Mouse (Mus musculus) lung, embryonic 15.5 days (tissue): ENCODE measurements around the gene Tbx19. TPM values are rescaled to one million over a fixed set of nuclear protein-coding genes. Genes with fewer than 3 reads are reported as not detected.
A peak's percentile ranks its signal among the peaks of the same experiment; 100 is the strongest.

Experiments
- ATAC-seq: fragments of 200-750 bp; cut with Nextera tagmentation; 2 replicates; pipeline ENCODE4 v1.8.0; 2017; ENCODE audit warnings: moderate number of reproducible peaks, borderline replicate concordance; ENCODE audit not compliant: low FRiP score, low TSS enrichment; ENCODE audit errors: extremely low read depth
- H3K27ac ChIP-seq: fragments of 300-500 bp; sonication (generic); 2 replicates; pipeline ENCODE4 v1.5.1; 2015; ENCODE audit warnings: moderate library complexity, mild to moderate bottlenecking, inconsistent platforms
- H3K27me3 ChIP-seq: fragments of 300-500 bp; sonication (generic); 2 replicates; pipeline ENCODE4 v1.6.1; 2015; ENCODE audit warnings: inconsistent platforms
- H3K36me3 ChIP-seq: fragments of 300-500 bp; sonication (generic); 2 replicates; pipeline ENCODE4 v1.6.1; 2015; ENCODE audit warnings: inconsistent platforms
- H3K4me1 ChIP-seq: fragments of 300-500 bp; sonication (generic); 2 replicates; pipeline ENCODE4 v1.6.1; 2015; ENCODE audit warnings: inconsistent platforms
- H3K4me2 ChIP-seq: fragments of 300-500 bp; sonication (generic); 2 replicates; pipeline ENCODE4 v1.6.1; 2015; ENCODE audit warnings: inconsistent platforms, mild to moderate bottlenecking, moderate library complexity
- H3K4me3 ChIP-seq: fragments of 300-500 bp; sonication (generic); 2 replicates; pipeline ENCODE4 v1.5.1; 2015; ENCODE audit warnings: mild to moderate bottlenecking, inconsistent platforms
- H3K9ac ChIP-seq: fragments of 300-500 bp; sonication (generic); 2 replicates; pipeline ENCODE4 v1.6.1; 2015; ENCODE audit warnings: inconsistent platforms
- H3K9me3 ChIP-seq: fragments of 300-500 bp; sonication (generic); 2 replicates; pipeline ENCODE4 v1.6.1; 2016; ENCODE audit warnings: inconsistent platforms
- WGBS: fragments of 180-500 bp; shearing (Covaris S2); methylation state at CpG from one replicate; pipeline ENCODE4 v1.1.7; 2015; 5-methylcytosine and 5-hydroxymethylcytosine counted together
- polyA plus RNA-seq: library from polyadenylated mRNA; unstranded; fragments of >200 nt; fragmentation: Nextera tagmentation; extraction: Ambion mirVana; gene quantifications from 2 replicates; pipeline ENCODE4 v1.2.1, GENCODE M21; 2015

Gene Tbx19
- polyA plus RNA-seq, 1 experiment from 2014 or later: 0.05 TPM

DNA sequence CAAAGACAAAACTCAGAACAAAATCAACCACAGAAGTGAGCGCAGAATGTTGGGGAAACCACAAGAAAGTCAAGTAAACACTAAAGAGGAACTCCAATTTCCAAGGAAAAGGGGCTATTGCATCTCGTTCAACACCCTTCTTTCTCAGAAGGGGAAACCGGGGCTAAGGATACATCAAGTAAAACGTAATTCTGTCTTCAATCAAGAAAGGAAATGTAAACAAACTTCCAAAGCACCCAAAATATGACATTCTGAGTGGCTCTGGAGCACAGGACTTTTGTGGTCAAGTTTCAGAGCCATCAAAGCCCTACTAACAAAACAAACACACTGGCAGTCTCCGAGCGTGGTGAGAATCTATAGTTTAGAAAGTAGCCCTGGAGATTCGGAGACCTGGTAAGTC, 32.9 kb upstream of the Tbx19 start:
- H3K9me3 ChIP-seq: no peaks in the 10 kb centered on the region
- no peak for ATAC-seq
- H3K4me1 ChIP-seq: peaks cover 16% of the 10 kb centered on the region; the same call in 1 of the 2 replicates
- peak overlapping the region; percentile 85 for H3K4me2 ChIP-seq
- H3K27ac ChIP-seq: peak overlapping the region; percentile 91
- 7% methylated on average over 7 of the region's 7 CpGs for WGBS
- no peaks in the 10 kb centered on the region for H3K36me3 ChIP-seq
- H3K9ac ChIP-seq: peak overlapping the region; percentile 69
- no peaks in the 10 kb centered on the region for H3K27me3 ChIP-seq
- peak overlapping the region; percentile 63 for H3K4me3 ChIP-seq

DNA sequence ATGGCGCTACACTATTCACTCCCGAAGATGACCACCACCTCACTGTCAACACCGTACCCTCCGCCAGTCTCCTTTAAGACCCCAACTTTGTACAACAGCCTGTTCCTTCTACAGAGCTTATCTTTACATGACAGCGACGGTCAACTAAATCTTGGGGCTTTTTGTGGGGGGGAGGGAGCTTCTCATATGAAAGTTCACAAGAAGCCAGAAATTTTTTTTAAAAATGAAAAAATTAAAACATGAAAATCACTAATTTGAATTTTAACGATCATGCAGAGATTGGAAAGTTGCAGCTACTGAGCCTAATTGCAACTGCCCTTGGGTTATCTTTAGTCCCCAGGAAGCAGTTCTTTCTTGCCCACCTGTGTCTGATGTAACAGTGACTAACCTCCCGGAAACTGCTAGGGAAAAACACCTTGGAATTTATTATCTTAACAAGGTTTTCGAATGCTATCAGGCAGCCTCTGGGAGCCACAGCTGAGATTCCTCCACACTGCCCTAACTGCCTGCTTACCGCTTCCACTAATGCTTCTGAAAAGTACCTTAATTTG, 32.2 kb upstream of the Tbx19 start:
- Histone ChIP-seq H3K4me1 (peaks cover 16% of the 10 kb centered on the region; the same call in 1 of the 2 replicates), H3K27me3 (no peaks in the 10 kb centered on the region), H3K27ac (no peak overlapping the region), H3K9me3 (no peaks in the 10 kb centered on the region), H3K9ac (0 out of 2 replicates have a peak overlapping the region, but pooled peaks have one; percentile 69), H3K36me3 (no peaks in the 10 kb centered on the region), H3K4me3 (peak overlapping the region; percentile 63), H3K4me2 (peak overlapping the region; percentile 85)
- no peak for ATAC-seq
- WGBS: 38% methylated on average over 10 of the region's 10 CpGs

DNA sequence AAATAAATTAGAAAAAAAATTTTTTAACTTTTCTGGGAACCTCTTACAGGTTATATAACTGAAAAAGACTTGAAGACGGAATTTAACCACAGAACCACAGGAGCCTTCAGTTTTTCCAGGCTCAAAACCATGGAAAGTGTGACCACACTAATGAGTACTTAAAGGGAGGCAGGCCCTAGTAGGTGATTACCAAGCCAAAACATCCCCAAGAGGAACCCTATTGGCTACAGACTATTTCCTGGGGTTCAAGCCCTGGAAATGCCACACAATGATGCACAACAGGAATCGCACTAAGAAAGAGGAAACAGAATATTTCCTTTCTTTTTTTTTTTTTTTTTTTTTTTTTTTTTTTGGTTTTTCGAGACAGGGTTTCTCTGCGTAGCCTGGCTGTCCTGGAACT, 31.5 kb upstream of the Tbx19 start:
- no peak overlapping the region for H3K9ac ChIP-seq

DNA sequence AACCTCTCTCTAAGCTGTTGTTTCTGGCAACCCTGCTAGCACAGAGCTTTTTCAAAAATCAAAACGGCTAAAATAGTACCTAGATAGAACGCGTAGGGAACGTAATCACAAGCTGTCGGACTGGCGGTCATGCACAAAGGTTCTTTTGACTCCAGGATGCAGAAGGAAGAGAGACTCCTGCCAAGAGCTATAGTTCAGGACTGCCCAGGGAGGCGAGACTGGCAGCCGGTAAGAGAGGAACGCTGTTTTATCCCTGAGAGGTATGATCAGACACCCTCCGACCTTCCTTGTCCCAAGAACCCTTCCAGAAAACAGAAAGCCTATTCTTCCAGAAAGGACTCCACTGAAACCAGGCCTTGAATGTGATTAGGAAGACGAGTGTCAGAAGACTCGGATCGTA, 31.0 kb upstream of the Tbx19 start:
- Histone ChIP-seq H3K36me3 (no peaks in the 10 kb centered on the region), H3K4me2 (no peak overlapping the region), H3K9ac (no peak overlapping the region), H3K9me3 (no peaks in the 10 kb centered on the region), H3K27ac (no peak overlapping the region), H3K4me1 (peaks cover 16% of the 10 kb centered on the region), H3K27me3 (no peaks in the 10 kb centered on the region), H3K4me3 (no peak overlapping the region)
- 72% methylated on average over 13 of the region's 13 CpGs for WGBS
- ATAC-seq: no peak

More for the DNA sequence above, 31.5 kb upstream of the Tbx19 start:
- Histone ChIP-seq H3K27me3 (no peaks in the 10 kb centered on the region), H3K27ac (no peak overlapping the region), H3K4me1 (peaks cover 16% of the 10 kb centered on the region; the same call in 1 of the 2 replicates), H3K4me2 (no peak overlapping the region; the same call in 1 of the 2 replicates), H3K36me3 (no peaks in the 10 kb centered on the region), H3K4me3 (no peak overlapping the region), H3K9me3 (no peaks in the 10 kb centered on the region)
- ATAC-seq: no peak
- 65% methylated on average over 4 of the region's 4 CpGs for WGBS

DNA sequence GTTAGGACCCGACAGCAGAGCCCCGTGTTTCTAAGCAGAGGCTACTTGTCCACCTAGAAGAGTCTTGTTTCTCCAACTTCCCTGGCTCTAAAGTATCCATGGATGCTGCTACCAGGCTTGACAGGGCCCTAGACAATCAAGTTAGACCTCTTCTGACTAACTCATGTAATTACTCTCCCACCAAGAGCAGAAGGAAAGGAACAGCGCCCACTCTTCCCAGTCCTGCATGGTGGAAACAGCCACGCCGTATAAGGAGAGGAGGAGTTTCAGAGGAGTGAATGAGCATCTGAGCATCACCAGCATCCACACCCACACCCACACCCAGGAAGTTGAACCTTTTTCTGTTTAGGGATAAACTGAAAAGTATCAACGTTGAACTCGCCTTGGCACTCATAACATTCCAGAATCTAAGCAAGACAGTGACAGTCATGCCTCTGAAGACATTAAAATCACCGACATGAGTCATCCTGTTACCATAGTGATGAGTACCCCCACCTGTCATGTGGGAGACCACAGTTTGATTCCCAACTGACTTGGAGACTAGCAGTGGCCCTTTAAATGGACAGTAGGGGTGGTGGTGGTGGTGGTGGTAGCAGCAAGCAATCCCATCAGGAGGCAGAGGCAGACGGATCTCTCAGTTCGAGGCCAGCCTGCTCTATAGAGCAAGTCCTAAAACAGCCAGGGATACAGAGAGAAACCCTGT, 30.1 kb upstream of the Tbx19 start:
- Histone ChIP-seq H3K27me3 (no peaks in the 10 kb centered on the region), H3K4me1 (peaks cover 16% of the 10 kb centered on the region), H3K36me3 (no peaks in the 10 kb centered on the region), H3K27ac (no peak overlapping the region), H3K9ac (no peak overlapping the region), H3K4me3 (no peak overlapping the region), H3K4me2 (no peak overlapping the region), H3K9me3 (no peaks in the 10 kb centered on the region)
- ATAC-seq: no peak
- WGBS: 88% methylated on average over 10 of the region's 10 CpGs

DNA sequence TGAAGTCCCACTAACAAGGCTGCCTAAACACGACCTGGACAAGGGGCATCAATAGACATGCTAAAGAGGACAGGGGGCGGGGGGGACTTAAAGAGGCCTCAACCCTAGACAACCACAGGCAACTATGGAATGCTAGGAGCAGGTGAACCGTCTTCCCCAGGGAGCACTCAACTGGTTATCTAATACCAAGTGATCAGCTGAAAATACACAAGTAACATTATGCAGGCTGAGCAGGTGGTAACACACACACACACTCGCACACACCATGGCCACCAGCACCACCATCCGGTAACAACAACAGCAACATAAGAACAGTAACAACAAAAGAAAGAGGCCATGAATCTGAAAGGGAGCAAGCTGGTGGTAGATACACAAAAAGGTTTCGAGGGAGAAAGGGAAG, 29.5 kb upstream of the Tbx19 start:
- Histone ChIP-seq H3K9ac (no peak overlapping the region), H3K27ac (no peak overlapping the region), H3K4me2 (no peak overlapping the region), H3K4me3 (no peak overlapping the region), H3K4me1 (peaks cover 16% of the 10 kb centered on the region), H3K36me3 (no peaks in the 10 kb centered on the region), H3K9me3 (no peaks in the 10 kb centered on the region), H3K27me3 (no peaks in the 10 kb centered on the region)
- no peak for ATAC-seq
- WGBS: 75% methylated on average over 6 of the region's 6 CpGs

DNA sequence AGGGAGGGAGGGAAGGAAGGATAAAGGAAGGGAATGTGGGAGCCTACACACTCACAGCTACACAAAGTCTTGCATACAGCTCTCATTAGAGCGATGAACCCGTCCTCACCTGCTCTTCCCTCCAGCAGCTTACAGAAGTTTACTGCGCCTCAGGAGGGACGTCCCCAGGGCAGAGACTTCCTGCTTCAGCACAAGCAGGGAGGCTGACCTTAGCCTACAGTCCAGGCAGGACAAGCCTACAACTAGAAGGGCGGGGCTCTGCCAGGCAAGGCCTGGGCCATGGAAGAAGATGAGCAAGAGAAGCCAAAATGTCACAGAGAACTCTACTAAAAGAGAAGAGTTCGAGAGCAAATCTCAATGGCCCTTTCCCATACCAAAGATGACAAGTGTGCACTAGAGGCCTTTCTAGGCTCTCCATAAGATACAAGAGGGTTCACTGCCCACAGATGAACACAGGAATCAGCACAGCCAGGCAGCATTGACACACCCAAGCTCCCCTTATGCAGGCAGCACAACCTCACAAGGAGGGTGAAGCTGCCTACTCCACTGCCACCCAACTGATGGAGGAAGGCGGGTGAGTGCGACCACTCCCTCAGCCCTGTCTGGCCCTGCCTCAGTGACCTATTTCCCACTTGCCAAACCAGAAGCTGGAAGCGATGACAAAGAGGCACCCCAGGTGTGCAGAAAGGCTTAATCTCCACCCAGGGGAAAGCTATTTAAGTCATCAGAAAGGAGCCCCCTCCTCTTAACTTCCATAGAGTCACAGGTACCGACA, 28.4 kb upstream of the Tbx19 start:
- no peaks in the 10 kb centered on the region for H3K9me3 ChIP-seq
- H3K4me2 ChIP-seq: no peak overlapping the region
- WGBS: 75% methylated on average over 10 of the region's 10 CpGs
- H3K27me3 ChIP-seq: no peaks in the 10 kb centered on the region
- no peak overlapping the region for H3K27ac ChIP-seq
- peaks cover 10% of the 10 kb centered on the region for H3K4me1 ChIP-seq
- ATAC-seq: no peak
- H3K36me3 ChIP-seq: no peaks in the 10 kb centered on the region
- no peak overlapping the region for H3K9ac ChIP-seq
- H3K4me3 ChIP-seq: no peak overlapping the region

DNA sequence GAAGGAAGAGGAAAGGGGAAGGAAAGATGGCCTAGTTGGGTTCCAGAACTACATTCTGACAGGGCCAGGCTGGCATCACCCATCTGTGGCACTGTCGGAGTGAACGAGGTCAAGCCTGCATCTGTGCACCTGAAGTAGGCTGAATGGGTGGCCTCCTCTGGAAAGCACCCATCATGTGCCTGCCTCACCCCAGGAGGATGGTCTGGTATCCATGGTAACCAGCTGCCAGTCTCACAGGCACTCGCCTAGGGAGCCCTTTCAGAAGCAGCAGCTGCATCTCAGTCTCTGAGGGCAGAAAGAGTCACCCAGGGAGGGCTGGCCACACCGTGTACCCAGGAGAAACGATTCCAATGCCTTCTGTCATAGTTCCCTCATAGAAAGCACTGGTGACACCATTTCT, 26.8 kb upstream of the Tbx19 start:
- Histone ChIP-seq H3K4me3 (no peak overlapping the region), H3K4me2 (no peak overlapping the region), H3K9me3 (no peaks in the 10 kb centered on the region), H3K9ac (no peak overlapping the region), H3K4me1 (no peaks in the 10 kb centered on the region; the same call in 1 of the 2 replicates), H3K27ac (no peak overlapping the region), H3K27me3 (no peaks in the 10 kb centered on the region), H3K36me3 (no peaks in the 10 kb centered on the region)
- no peak for ATAC-seq
- WGBS: 65% methylated on average over 5 of the region's 5 CpGs

DNA sequence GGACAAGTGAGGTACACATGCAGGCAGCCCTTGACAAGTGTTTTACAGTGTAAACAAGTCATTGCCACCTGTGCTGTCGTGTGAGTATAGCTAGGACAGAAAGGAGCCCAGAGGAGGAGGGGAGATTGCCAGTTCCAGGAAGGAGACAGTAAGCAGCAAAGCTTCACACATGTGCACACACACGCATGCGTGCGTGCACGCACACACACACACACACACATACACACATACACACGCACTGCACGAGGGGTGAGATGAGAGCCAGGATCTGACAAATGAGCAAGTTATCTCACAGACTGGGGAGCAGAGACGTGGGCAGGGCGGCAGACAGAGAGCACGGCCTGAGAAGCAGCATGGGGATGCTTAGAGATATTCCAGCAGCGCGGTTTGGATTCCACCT, 25.9 kb upstream of the Tbx19 start:
- H3K9ac ChIP-seq: no peak overlapping the region
- no peak overlapping the region for H3K4me2 ChIP-seq
- ATAC-seq: no peak
- no peak overlapping the region for H3K4me3 ChIP-seq
- H3K27me3 ChIP-seq: no peaks in the 10 kb centered on the region
- H3K27ac ChIP-seq: no peak overlapping the region
- no peaks in the 10 kb centered on the region for H3K36me3 ChIP-seq
- no peaks in the 10 kb centered on the region; the same call in 1 of the 2 replicates for H3K4me1 ChIP-seq
- WGBS: 77% methylated on average over 12 of the region's 12 CpGs
- H3K9me3 ChIP-seq: no peaks in the 10 kb centered on the region

DNA sequence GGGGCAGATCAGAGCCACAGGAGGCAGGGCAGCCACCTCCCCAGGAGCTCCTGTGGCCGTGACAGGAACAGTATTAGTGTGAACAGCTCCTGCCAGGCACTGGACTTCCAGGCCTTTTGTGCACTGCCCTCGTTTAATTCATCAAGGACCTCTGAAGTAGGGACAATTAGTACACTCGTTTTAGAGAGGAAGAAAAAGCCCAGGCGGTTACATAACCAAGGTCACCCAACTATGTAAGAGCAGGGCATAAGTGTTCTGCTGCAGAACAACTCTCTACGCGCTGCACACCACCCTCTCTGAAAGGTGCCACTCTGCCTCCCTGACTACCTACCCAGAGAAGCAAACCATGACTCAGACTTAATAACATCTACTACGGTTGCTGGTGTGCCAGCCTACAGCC, 24.5 kb upstream of the Tbx19 start:
- Histone ChIP-seq H3K27me3 (no peaks in the 10 kb centered on the region), H3K27ac (no peak overlapping the region), H3K4me1 (no peaks in the 10 kb centered on the region; the same call in 1 of the 2 replicates), H3K4me3 (no peak overlapping the region), H3K9ac (no peak overlapping the region), H3K4me2 (no peak overlapping the region), H3K36me3 (no peaks in the 10 kb centered on the region), H3K9me3 (no peaks in the 10 kb centered on the region)
- 60% methylated on average over 7 of the region's 7 CpGs for WGBS
- no peak for ATAC-seq

DNA sequence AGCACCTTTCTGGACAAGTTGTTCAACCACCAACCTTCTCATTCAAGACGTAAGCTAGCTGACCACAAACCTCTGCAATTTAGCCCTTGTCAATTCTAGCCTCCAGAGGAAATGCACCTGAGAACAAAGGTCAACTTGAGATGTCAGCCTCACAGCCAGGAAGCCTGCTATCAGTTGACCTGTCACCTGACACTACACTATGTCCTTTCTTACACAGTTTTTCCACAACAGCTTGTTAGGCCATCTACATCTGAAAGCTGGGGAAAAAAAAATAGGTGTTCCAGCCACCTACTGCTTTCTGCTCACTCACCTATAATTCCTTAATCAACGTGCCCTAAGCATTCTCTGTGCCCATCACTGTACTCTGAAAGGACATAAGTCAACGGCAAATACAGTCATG, 23.6 kb upstream of the Tbx19 start:
- H3K9me3 ChIP-seq: no peaks in the 10 kb centered on the region
- 79% methylated on average over 3 of the region's 3 CpGs for WGBS

DNA sequence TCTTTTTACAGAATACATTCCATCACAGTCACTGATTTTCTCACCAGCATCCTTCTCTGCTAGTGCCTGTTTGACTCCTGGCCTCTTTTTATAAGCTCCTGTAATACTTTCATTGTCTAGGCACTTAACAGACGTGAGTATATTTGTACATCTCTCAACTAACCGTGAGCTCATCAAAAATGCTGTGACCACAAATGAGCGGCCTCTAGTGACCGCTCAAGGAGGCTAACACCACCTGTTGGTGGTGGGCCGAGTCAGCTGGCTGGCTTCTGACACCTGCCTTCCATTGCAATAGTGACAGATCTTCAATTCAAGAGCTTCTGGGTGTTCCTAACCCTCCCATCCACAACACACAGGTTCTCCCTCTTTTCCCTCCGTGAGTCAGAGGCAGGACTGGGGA, 22.8 kb upstream of the Tbx19 start:
- no peaks in the 10 kb centered on the region for H3K36me3 ChIP-seq

More for the DNA sequence above, 23.6 kb upstream of the Tbx19 start:
- Histone ChIP-seq H3K27me3 (no peaks in the 10 kb centered on the region), H3K36me3 (no peaks in the 10 kb centered on the region), H3K9ac (no peak overlapping the region), H3K4me3 (no peak overlapping the region), H3K4me2 (no peak overlapping the region), H3K4me1 (no peaks in the 10 kb centered on the region; the same call in 1 of the 2 replicates), H3K27ac (no peak overlapping the region)
- no peak for ATAC-seq

More for the DNA sequence above, 22.8 kb upstream of the Tbx19 start:
- no peak overlapping the region for H3K9ac ChIP-seq
- 46% methylated on average over 6 of the region's 6 CpGs for WGBS
- no peaks in the 10 kb centered on the region; the same call in 1 of the 2 replicates for H3K4me1 ChIP-seq
- no peak overlapping the region for H3K4me2 ChIP-seq
- no peaks in the 10 kb centered on the region for H3K9me3 ChIP-seq
- no peak for ATAC-seq
- H3K27ac ChIP-seq: no peak overlapping the region
- no peak overlapping the region for H3K4me3 ChIP-seq
- H3K27me3 ChIP-seq: no peaks in the 10 kb centered on the region
